Mouse (Mus musculus) liver, embryonic 16.5 days (tissue): ENCODE measurements around the gene Hmga1. TPM values are rescaled to one million over a fixed set of nuclear protein-coding genes. Genes with fewer than 3 reads are reported as not detected.

ENCODE experiments used
- ATAC-seq: fragments of 200-750 bp; cut with Nextera tagmentation; 2 replicates; pipeline ENCODE4 v1.8.0; 2017; ENCODE audit warnings: low read depth, mild to moderate bottlenecking, moderate number of reproducible peaks, moderate library complexity
- H3K27ac ChIP-seq: fragments of 300-500 bp; sonication (generic); 2 replicates; pipeline ENCODE4 v1.5.1; 2014; ENCODE audit warnings: mild to moderate bottlenecking, low read length
- H3K27me3 ChIP-seq: fragments of 300-500 bp; sonication (generic); 2 replicates; pipeline ENCODE4 v1.6.1; 2014; ENCODE audit warnings: low read depth, low read length, mixed read lengths; ENCODE audit not compliant: control insufficient read depth, insufficient read depth
- H3K36me3 ChIP-seq: fragments of 300-500 bp; sonication (generic); 2 replicates; pipeline ENCODE4 v1.6.1; 2014; ENCODE audit warnings: mild to moderate bottlenecking; ENCODE audit not compliant: control insufficient read depth, insufficient read depth
- H3K4me1 ChIP-seq: fragments of 300-500 bp; sonication (generic); 2 replicates; pipeline ENCODE4 v1.6.1; 2014; ENCODE audit warnings: low read depth, low read length, mixed read lengths; ENCODE audit not compliant: control insufficient read depth
- H3K4me2 ChIP-seq: fragments of 300-500 bp; sonication (generic); 2 replicates; pipeline ENCODE4 v1.6.1; 2014; ENCODE audit warnings: low read depth, low read length, mixed read lengths
- H3K4me3 ChIP-seq: fragments of 300-500 bp; sonication (generic); 2 replicates; pipeline ENCODE4 v1.5.1; 2014; ENCODE audit warnings: low read depth, mild to moderate bottlenecking, low read length
- H3K9ac ChIP-seq: fragments of 300-500 bp; sonication (generic); 2 replicates; pipeline ENCODE4 v1.6.1; 2014; ENCODE audit warnings: low read depth, low read length
- H3K9me3 ChIP-seq: fragments of 300-500 bp; sonication (generic); replicated peaks from 2 replicates; pipeline ENCODE4 v1.6.1; 2016; ENCODE audit warnings: low read length; ENCODE audit not compliant: control insufficient read depth
- WGBS: fragments of 180-500 bp; shearing (Covaris S2); extraction: QIAGEN DNeasy Blood & Tissue Kit; methylation state at CpG from one replicate; pipeline ENCODE4 v1.1.7; 2014; ENCODE audit not compliant: insufficient replicate concordance; 5-methylcytosine and 5-hydroxymethylcytosine counted together
- polyA plus RNA-seq: library from polyadenylated mRNA; unstranded; fragments of >200 nt; fragmentation: Nextera tagmentation; extraction: Ambion mirVana; gene quantifications from 2 replicates; pipeline ENCODE4 v1.2.1, GENCODE M21; 2015

Hmga1 gene
- polyA plus RNA-seq, 1 experiment from 2014 or later: 104 TPM

DNA sequence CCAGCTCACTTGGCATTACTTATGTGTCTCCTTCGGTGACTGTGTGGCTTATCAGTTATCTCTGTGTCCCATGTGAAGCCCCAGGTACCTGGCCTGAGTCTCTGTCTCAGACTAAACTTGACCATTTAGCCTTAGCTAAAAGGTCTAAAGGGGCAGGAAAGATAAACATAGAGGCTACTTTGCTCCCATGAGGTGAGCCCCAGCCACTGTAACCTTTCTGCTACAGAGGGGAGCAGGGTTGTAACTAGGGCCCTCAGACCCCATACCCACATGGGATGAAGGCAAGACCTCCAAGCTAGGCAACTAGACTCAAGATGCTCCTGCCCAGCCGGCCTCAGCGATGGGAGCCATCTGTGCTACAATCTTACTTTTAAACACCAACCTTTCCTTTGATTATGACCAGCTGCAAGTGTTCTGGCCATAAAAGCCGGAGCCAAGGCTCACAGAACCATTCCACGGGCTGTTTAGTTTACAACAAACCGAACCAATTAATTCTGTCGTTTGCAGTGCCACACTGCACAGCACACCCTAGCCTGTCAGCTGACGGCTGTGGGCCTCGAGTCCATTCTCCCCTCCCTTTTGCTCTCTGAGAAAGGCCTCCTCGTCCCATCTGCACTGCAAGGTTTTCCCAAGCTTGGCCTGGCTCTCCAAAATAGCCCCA lies 18.9 kb downstream of the Hmga1 start:
- 62% methylated on average over 10 of the region's 10 CpGs for WGBS
- Histone ChIP-seq H3K36me3 (0 out of 2 replicates have a peak, but pooled peaks cover 2% of the 10 kb centered on the region), H3K9ac (no peak overlapping the region), H3K9me3 (no peaks in the 10 kb centered on the region), H3K4me3 (no peak overlapping the region), H3K4me1 (peaks cover 13% of the 10 kb centered on the region), H3K27ac (no peak overlapping the region), H3K4me2 (no peak overlapping the region), H3K27me3 (no peaks in the 10 kb centered on the region)
- ATAC-seq: 0 out of 2 replicates have a peak, but pooled peaks have one; percentile 3

DNA sequence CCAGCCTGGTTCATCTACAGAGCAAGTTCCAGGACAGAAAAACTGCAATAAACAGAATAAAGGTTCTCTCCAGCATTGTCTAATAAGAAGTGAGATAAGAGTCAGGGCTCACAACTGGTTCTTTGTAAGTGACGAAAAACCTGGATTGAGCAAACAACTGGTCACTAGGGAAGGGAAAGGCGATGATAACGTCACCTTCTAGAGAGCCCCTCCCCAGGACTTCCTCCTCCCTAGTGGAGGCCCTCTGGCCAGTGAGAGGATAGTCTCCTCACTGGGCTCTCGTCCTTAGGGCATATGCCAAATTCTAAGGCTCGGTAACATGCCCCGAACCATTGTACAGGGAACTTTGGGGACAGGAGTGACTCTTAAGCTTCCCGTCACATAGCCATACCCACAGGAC lies 19.8 kb downstream of the Hmga1 start:
- 69% methylated on average over 7 of the region's 7 CpGs for WGBS
- Histone ChIP-seq H3K9me3 (no peaks in the 10 kb centered on the region), H3K9ac (no peak overlapping the region), H3K4me1 (peaks cover 21% of the 10 kb centered on the region), H3K4me2 (no peak overlapping the region), H3K4me3 (no peak overlapping the region), H3K36me3 (peaks cover 5% of the 10 kb centered on the region; the same call in 1 of the 2 replicates), H3K27me3 (no peaks in the 10 kb centered on the region), H3K27ac (no peak overlapping the region)
- no peak for ATAC-seq

DNA sequence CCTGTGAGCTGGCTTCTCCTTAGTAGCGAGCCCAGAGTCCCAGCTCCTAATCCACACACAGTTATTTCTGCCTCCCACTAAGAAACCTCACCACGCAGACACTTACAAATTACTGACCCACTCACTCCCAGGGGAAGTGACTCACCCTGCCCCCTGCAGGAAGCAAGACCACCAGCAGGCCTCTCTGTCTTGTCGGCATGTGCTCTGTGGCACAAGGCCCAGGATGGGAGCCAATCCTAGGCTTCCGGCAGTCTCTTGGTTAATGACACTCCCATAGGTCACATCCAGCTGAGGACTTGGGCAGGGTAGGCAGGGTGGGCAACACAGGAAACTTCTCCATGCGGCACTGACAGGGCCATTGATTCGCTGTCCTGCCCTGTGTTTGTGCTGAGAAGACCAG lies 21.2 kb downstream of the Hmga1 start:
- Histone ChIP-seq H3K9ac (no peak overlapping the region), H3K36me3 (peaks cover 5% of the 10 kb centered on the region; the same call in 1 of the 2 replicates), H3K4me1 (peaks cover 21% of the 10 kb centered on the region), H3K4me2 (no peak overlapping the region), H3K4me3 (no peak overlapping the region), H3K9me3 (no peaks in the 10 kb centered on the region), H3K27ac (no peak overlapping the region), H3K27me3 (no peaks in the 10 kb centered on the region)
- ATAC-seq: no peak
- WGBS: 59% methylated on average over 6 of the region's 6 CpGs

DNA sequence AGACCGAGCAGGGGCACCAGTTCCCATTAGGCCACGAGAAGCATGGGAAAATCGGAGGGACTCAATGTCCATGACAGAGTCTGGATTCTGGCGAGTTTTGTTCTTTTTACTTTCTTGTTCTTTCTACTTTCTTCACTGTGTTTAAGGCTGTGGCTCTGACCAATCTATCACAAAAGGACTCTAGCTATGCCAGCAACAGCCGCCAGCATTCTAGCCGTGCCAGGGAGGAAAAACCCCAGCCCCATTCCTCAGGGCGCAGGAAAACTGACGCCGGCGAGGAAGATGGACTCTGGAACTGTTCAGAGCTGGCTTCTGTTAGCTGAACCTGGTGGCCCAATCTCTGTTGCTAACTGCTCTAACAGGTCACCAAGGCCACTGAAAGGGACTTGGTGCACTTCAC lies 22.2 kb downstream of the Hmga1 start:
- Histone ChIP-seq H3K36me3 (peaks cover 5% of the 10 kb centered on the region; the same call in 1 of the 2 replicates), H3K4me2 (no peak overlapping the region), H3K9ac (no peak overlapping the region), H3K9me3 (no peaks in the 10 kb centered on the region), H3K4me1 (peaks cover 24% of the 10 kb centered on the region), H3K27me3 (no peaks in the 10 kb centered on the region), H3K4me3 (no peak overlapping the region), H3K27ac (no peak overlapping the region)
- 83% methylated on average over 10 of the region's 10 CpGs for WGBS
- ATAC-seq: no peak

DNA sequence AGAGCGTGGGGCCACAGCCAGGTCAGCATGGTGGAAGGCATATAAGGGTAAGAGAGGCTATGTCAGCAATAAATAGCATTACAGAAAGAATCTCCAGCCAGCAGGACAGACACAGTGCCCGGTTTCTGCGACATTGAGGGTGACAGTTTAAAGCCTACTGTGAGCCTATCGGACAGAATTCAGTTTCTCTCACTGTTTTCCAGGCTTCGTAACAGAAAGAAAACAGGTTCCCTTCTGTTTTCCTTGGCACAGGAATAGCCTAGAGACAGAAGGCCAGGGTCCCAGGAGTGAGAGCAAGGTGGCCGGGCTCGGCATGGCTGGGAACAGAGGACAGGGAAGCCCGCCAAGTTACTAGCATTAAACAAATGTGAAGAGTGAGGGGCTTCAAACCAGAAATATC lies 23.5 kb downstream of the Hmga1 start:
- no peak overlapping the region for H3K9ac ChIP-seq
- H3K27me3 ChIP-seq: no peaks in the 10 kb centered on the region
- H3K4me1 ChIP-seq: peaks cover 22% of the 10 kb centered on the region
- no peak overlapping the region for H3K4me2 ChIP-seq
- ATAC-seq: no peak
- 80% methylated on average over 8 of the region's 8 CpGs for WGBS
- H3K27ac ChIP-seq: no peak overlapping the region
- no peak overlapping the region for H3K4me3 ChIP-seq
- peaks cover 5% of the 10 kb centered on the region; the same call in 1 of the 2 replicates for H3K36me3 ChIP-seq
- H3K9me3 ChIP-seq: no peaks in the 10 kb centered on the region

DNA sequence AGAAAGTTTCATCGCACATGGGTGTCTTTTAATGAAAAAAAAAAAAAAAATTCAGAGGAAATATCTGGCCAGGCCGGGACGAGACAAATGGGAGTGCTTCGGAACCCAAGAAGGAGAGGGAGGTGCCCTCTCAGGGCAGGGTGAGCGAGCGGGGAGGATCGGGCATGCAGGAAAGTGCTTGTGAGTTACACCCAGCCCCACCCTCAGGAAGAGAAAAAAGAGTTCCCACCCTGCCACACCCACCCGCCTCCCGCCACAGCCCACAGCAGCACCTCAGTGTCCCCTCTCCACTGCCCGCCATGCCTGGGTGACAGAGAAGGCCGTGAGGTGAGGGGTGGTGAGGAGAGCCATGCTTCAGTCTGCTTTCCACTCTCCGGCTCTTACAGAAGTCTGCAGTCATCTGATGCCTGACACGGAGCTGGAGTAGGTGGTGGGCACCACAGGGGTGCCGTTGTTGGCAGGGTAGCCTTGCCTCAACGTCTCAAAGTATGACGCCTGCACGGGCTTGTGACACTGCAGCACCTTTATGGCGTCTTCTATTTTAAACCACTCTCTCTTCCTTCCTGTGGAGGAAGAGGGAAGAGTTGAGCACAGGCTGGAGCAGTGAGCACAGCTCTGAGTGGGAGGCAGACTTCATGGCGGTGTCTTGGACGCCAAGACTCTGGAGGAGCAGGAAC lies 24.2 kb downstream of the Hmga1 start:
- peaks cover 8% of the 10 kb centered on the region for H3K36me3 ChIP-seq
- WGBS: 43% methylated on average over 20 of the region's 20 CpGs
- H3K4me3 ChIP-seq: no peak overlapping the region
- H3K9ac ChIP-seq: no peak overlapping the region
- H3K27ac ChIP-seq: no peak overlapping the region
- no peak for ATAC-seq
- no peaks in the 10 kb centered on the region for H3K27me3 ChIP-seq
- H3K4me1 ChIP-seq: peaks cover 18% of the 10 kb centered on the region
- peak overlapping the region; percentile 6; the same call in 1 of the 2 replicates for H3K4me2 ChIP-seq
- no peaks in the 10 kb centered on the region for H3K9me3 ChIP-seq

DNA sequence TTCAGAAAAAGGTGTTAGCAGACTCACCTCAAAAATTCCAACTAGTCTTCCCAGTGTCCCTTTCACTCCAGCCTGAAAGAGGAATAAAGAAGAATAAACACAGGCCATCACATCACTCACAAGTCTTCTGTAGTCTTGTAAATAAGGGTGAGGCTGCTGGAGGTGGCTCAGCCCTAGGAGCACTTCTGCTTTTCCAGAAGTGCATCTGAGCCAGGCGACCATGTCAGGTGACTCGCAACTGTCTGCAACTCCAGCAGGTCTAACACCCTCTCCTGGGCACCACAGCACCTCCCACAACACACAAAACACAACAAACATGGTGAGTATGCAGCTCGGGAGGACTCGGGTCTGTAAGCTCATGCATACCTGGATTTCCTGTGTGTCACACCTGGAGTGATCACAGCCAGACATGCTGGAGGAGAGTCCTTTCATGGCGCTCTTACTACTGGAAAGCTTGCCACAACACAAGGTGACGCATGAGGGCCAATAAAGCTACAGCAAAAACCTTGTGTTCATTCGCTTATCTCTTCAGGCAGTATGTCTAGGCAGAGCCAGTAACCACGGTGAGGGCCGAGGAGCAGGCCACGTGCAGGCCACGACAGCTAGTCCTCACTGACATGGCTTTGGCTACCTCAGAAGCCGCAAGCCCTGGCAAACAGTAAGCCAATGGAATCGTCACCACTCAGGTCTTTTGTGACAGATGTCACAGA lies 27.0 kb downstream of the Hmga1 start:
- H3K27ac ChIP-seq: no peak overlapping the region
- no peaks in the 10 kb centered on the region for H3K9me3 ChIP-seq
- H3K4me2 ChIP-seq: no peak overlapping the region
- ATAC-seq: peak; percentile 63
- 38% methylated on average over 13 of the region's 13 CpGs for WGBS
- H3K27me3 ChIP-seq: no peaks in the 10 kb centered on the region
- H3K36me3 ChIP-seq: peaks cover 10% of the 10 kb centered on the region
- H3K9ac ChIP-seq: no peak overlapping the region
- no peak overlapping the region for H3K4me3 ChIP-seq
- H3K4me1 ChIP-seq: peaks cover 31% of the 10 kb centered on the region

DNA sequence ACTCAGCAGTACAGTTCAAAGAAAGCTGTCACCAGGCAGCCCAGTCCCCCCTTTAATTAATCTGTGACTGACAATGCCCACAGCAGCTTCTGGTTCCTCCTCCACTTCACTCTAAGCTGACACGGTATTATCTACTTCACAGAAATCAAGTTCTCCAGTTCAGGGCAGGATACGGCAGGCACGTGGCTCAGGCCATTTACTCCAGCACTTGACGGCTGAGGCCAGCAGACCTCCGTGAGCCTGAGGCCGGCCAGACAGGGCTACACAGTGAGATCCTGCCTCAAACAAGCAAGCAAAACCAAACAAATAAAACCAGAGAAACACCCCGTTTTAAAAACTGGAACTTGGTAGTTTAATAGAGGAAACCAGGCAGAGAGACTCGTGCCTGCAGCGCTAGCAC lies 30.4 kb downstream of the Hmga1 start:
- H3K9me3 ChIP-seq: no peaks in the 10 kb centered on the region
- H3K27me3 ChIP-seq: no peaks in the 10 kb centered on the region
- peaks cover 27% of the 10 kb centered on the region for H3K4me1 ChIP-seq
- WGBS: 36% methylated on average over 9 of the region's 9 CpGs
- H3K4me3 ChIP-seq: no peak overlapping the region
- peaks cover 4% of the 10 kb centered on the region; the same call in 1 of the 2 replicates for H3K36me3 ChIP-seq
- no peak overlapping the region for H3K4me2 ChIP-seq
- H3K9ac ChIP-seq: no peak overlapping the region
- ATAC-seq: no peak
- H3K27ac ChIP-seq: no peak overlapping the region

DNA sequence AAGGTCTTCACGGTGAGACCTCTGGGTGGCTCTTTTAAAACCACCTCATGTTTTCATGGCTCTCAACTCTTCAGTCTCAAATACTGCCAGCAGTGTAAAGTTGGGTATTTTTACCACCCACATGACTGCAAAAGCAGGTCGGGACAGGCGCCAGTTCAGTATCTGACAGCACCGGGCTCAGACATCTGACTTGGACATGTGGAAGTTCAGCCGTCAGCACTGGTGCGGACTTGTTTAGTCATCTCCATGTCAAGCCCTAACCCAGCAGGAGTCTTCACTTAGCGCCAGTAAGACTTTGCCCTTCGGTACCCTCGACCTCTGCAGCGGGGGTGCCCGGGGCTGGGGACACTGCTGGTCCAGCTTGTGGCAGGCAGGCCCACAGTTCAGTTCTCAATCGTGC lies 31.0 kb downstream of the Hmga1 start:
- Histone ChIP-seq H3K27ac (no peak overlapping the region), H3K27me3 (no peaks in the 10 kb centered on the region), H3K36me3 (peaks cover 4% of the 10 kb centered on the region; the same call in 1 of the 2 replicates), H3K4me1 (peaks cover 27% of the 10 kb centered on the region), H3K9me3 (no peaks in the 10 kb centered on the region), H3K4me3 (no peak overlapping the region), H3K4me2 (no peak overlapping the region), H3K9ac (no peak overlapping the region)
- WGBS: 58% methylated on average over 12 of the region's 12 CpGs
- ATAC-seq: no peak
